Mouse (Mus musculus) left cerebral cortex, postnatal 36 days (tissue): ENCODE results near the gene Trib2. TPM values are rescaled to one million over a fixed set of nuclear protein-coding genes. Genes with fewer than 3 reads are reported as not detected.
A peak's percentile ranks its signal among the peaks of the same experiment; 100 is the strongest.

ENCODE experiments used
- DNase-seq, 2 experiments: peaks; one replicate each; pipeline ENCODE4 v3.0.0; 2021 to 2022; ENCODE audit warnings: low spot score in 2 of 2, mixed read lengths in 1 of 2
- intact Hi-C: fragments of 180-260 bp; cut with DNase I; formaldehyde crosslinking; loops from one replicate; pipeline ENCODE4 v1.15.1; 2025
- total RNA-seq, 2 experiments: library from RNA; stranded (reverse); gene quantifications; 2 replicates each; pipeline ENCODE4 v1.2.3; 2021

Trib2 gene
- 10 to 100 TPM; 34.8 to 41.5 TPM for total RNA-seq

GRCm38 (mm10) chr12:15816740-15817178, at the start of gene Trib2:
TSS of gene Trib2 (minus strand) at chr12:15816922.
- intact Hi-C loops, result loop anchor here (1.0 to 10.0 kb wide), 3 partner anchors 334 to 717 kb away; no protein-coding TSS in a partner anchor
- DNase-seq, result peak; percentile 91

GRCm38 (mm10) chr12:15858005-15858404, 41.3 kb upstream of the Trib2 start:
- no peak for DNase-seq
- intact Hi-C loops, result no loop called here

- intact Hi-C loops, result no loop called here
- DNase-seq, result no peak
These were observed 39.2 kb upstream of the Trib2 start for GRCm38 (mm10) chr12:15855891-15856290.

- intact Hi-C loops, result no loop called here
- DNase-seq, result peak; percentile 51
These were observed 36.1 kb upstream of the Trib2 start for GRCm38 (mm10) chr12:15852781-15853180.

GRCm38 (mm10) chr12:15852031-15852430, 35.3 kb upstream of the Trib2 start:
- intact Hi-C loops, result no loop called here
- DNase-seq, result no peak

GRCm38 (mm10) chr12:15850441-15850895, 33.7 kb upstream of the Trib2 start:
- no peak for DNase-seq
- intact Hi-C loops, result no loop called here

GRCm38 (mm10) chr12:15849861-15850294, 33.2 kb upstream of the Trib2 start:
- DNase-seq, result no peak
- intact Hi-C loops, result no loop called here

GRCm38 (mm10) chr12:15848391-15848790, 31.7 kb upstream of the Trib2 start:
- intact Hi-C loops, result no loop called here
- DNase-seq, result no peak

- no peak for DNase-seq
- intact Hi-C loops, result no loop called here
These were observed 28.0 kb upstream of the Trib2 start for GRCm38 (mm10) chr12:15844701-15845100.

- intact Hi-C loops, result no loop called here
- no peak for DNase-seq
These were observed 24.3 kb upstream of the Trib2 start for GRCm38 (mm10) chr12:15840864-15841557.

GRCm38 (mm10) chr12:15838201-15838600, 21.5 kb upstream of the Trib2 start:
- DNase-seq, result no peak
- intact Hi-C loops, result no loop called here

GRCm38 (mm10) chr12:15837566-15837965, 20.8 kb upstream of the Trib2 start:
- DNase-seq, result no peak
- intact Hi-C loops, result no loop called here

GRCm38 (mm10) chr12:15832674-15833052, 15.9 kb upstream of the Trib2 start:
- intact Hi-C loops, result loop anchor here (2.0 kb wide), 1 partner anchor 318 kb away; no protein-coding TSS in a partner anchor
- peak; percentile 65 to 74 for DNase-seq

- no peak for DNase-seq
- intact Hi-C loops, result loop anchor here (2.0 kb wide), 1 partner anchor 319 kb away; no protein-coding TSS in a partner anchor
These were observed 15.4 kb upstream of the Trib2 start for GRCm38 (mm10) chr12:15831941-15832673.

- intact Hi-C loops, result no loop called here
- no peak for DNase-seq
These were observed 14.0 kb upstream of the Trib2 start for GRCm38 (mm10) chr12:15830750-15831149.

- intact Hi-C loops, result no loop called here
- DNase-seq, result no peak
These were observed 12.2 kb upstream of the Trib2 start for GRCm38 (mm10) chr12:15828815-15829398.

GRCm38 (mm10) chr12:15821019-15821418, 4.3 kb upstream of the Trib2 start:
- intact Hi-C loops, result no loop called here
- no peak for DNase-seq

- intact Hi-C loops, result loop anchor here (2.0 to 10.0 kb wide), 2 partner anchors 333 to 567 kb away; no protein-coding TSS in a partner anchor
- DNase-seq, result no peak
These were observed 643 bp upstream of the Trib2 start for GRCm38 (mm10) chr12:15817365-15817764.

GRCm38 (mm10) chr12:15816254-15816605, 492 bp downstream of the Trib2 start:
- intact Hi-C loops, result loop anchor here (1.0 to 10.0 kb wide), 3 partner anchors 335 to 717 kb away; no protein-coding TSS in a partner anchor
- peak; percentile 67 to 70 for DNase-seq

- intact Hi-C loops, result loop anchor here (1.0 to 10.0 kb wide), 6 partner anchors 209 to 718 kb away; no protein-coding TSS in a partner anchor
- DNase-seq, result peak; percentile 72 to 73
These were observed 1.0 kb downstream of the Trib2 start for GRCm38 (mm10) chr12:15815576-15816253.
